Mouse (Mus musculus) E14TG2a.4 (cell line): Measurements from ENCODE around the gene Ncoa7.

Experiments
- H3K27me3 ChIP-seq: 2 replicates; pipeline ENCODE4 v1.6.1; 2014; ENCODE audit warnings: low read length, control low read depth; ENCODE audit not compliant: insufficient read depth
- H3K36me3 ChIP-seq: 2 replicates; pipeline ENCODE4 v1.6.1; 2014; ENCODE audit warnings: low read length, control low read depth; ENCODE audit not compliant: insufficient read depth
- H3K4me1 ChIP-seq: replicated peaks from 2 replicates; pipeline ENCODE4 v1.6.1; 2014; ENCODE audit warnings: low read depth, low read length, control low read depth
- H3K4me3 ChIP-seq: replicated peaks from 2 replicates; pipeline ENCODE4 v1.5.1; 2014; ENCODE audit warnings: mild to moderate bottlenecking, low read length
- H3K9me3 ChIP-seq: 2 replicates; pipeline ENCODE4 v1.6.1; 2014; ENCODE audit warnings: low read length, control low read depth
- CTCF ChIP-seq: conservative IDR thresholded peaks from 2 replicates; pipeline ENCODE4 v1.5.1; 2014; ENCODE audit warnings: low read length
- NANOG ChIP-seq: IDR thresholded peaks from 2 replicates; pipeline ENCODE4 v1.6.1; 2014; ENCODE audit warnings: borderline replicate concordance, low read length, mixed read lengths
- POU5F1 ChIP-seq: IDR thresholded peaks from 2 replicates; pipeline ENCODE4 v1.6.1; 2014; ENCODE audit warnings: low read length, borderline replicate concordance

Gene Ncoa7

DNA sequence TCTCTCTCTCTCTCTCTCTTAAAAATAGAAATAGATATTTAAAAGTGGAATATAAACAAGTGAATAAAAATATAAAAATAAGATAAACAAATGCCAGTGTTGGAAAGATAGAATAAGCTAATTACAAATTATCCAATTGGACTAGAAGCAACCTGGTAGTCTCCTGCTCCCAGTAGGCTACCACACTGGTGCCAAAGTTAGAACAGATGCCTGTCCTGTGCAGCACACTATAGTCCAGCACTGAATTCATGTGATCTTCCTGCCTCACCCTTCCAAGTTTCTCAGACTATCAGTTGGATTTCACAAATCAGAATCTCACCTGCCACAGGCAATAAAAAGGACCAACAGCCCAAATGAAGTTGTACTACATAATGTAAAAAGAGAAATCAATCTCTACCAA, 59.9 kb downstream of the Ncoa7 start:
- Histone ChIP-seq H3K36me3 (peaks cover 10% of the 10 kb centered on the region), H3K4me3 (no peak overlapping the region), H3K9me3 (no peaks in the 10 kb centered on the region), H3K27me3 (no peaks in the 10 kb centered on the region), H3K4me1 (peaks cover 42% of the 10 kb centered on the region)
- TF ChIP-seq CTCF = no peak
- TF ChIP-seq NANOG = no peak
- TF ChIP-seq POU5F1 = no peak

DNA sequence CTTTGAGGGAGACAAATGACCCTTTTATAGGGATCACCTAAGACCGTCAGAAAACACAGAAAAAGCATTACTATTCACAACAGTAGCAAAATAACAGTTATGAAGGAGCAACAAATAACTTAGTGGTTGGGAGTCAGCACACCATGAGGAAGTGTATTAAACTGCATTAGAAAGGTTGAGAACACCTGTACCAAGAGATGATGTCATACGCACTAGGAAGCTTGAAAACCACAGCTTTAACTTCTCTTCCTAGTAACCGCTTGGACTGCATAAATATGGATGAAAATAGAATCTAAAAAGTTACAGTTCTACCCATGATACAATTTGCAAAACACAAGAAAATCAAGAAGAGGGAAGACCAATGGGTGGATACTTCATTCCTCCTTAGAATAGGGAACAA, 64.7 kb downstream of the Ncoa7 start:
- peaks cover 74% of the 10 kb centered on the region for H3K4me1 ChIP-seq
- no peak overlapping the region for H3K4me3 ChIP-seq
- peaks cover 10% of the 10 kb centered on the region for H3K36me3 ChIP-seq
- H3K27me3 ChIP-seq = no peaks in the 10 kb centered on the region
- TF ChIP-seq POU5F1 = no peak
- no peak for TF ChIP-seq CTCF
- no peak for TF ChIP-seq NANOG
- no peaks in the 10 kb centered on the region for H3K9me3 ChIP-seq

DNA sequence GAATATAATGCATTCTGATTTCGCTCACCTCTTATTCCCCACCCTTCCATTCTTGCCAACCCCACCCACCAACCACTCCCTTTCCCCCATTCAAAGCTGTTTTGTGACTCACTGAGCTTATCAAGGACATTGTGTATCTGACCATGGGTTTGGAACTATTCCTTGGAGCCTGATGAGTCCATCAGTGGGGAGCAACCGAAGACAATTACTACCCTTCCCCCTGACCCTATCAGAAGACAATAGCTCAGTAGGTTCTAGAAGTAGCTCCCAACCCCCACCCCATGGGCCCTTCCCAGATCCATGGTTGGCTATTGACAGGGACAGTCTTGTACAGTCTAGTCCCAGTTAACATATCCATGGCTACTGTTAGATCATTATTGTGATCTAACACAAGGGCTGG, 65.8 kb downstream of the Ncoa7 start:
- peaks cover 79% of the 10 kb centered on the region for H3K4me1 ChIP-seq
- peak overlapping the region; percentile 1; the same call in 1 of the 2 replicates for H3K4me3 ChIP-seq
- no peaks in the 10 kb centered on the region for H3K9me3 ChIP-seq
- no peaks in the 10 kb centered on the region for H3K27me3 ChIP-seq
- H3K36me3 ChIP-seq = peaks cover 10% of the 10 kb centered on the region
- TF ChIP-seq CTCF = no peak
- no peak for TF ChIP-seq POU5F1
- TF ChIP-seq NANOG = peak; percentile 95

DNA sequence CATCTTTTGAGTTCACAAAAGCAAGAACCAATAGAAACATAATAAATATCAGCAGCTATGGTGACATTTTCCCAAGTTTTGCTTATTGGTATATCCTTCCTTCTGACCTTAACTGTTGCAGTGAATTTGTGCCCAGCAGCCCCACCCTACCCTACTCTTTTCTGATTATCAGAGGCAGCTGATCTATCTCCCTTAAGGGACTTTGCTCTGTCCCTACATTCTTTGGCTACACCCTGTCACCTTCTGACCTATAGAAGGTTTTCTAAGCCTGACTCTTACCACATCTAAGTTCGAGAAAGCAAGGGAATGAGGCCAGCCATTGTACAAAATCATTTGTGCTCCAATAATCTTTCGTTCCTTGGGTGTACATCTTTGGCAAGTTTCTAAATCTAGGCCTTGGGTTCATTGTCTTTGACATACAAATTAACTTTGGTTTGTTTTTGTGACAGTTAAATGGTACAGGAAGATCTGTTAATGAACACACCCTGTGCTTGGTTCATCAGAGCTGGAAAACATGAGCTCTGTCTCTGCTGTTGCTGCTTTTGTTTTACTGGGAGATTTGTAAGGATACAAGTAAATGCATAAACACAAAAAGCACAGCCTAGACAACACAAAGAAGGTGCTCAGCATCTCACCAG, 69.9 kb downstream of the Ncoa7 start:
- no peak overlapping the region for H3K4me3 ChIP-seq
- no peaks in the 10 kb centered on the region for H3K9me3 ChIP-seq
- H3K4me1 ChIP-seq = peaks cover 97% of the 10 kb centered on the region
- no peak for TF ChIP-seq CTCF
- no peak; the same call in 1 of the 2 replicates for TF ChIP-seq NANOG
- TF ChIP-seq POU5F1 = no peak
- no peaks in the 10 kb centered on the region for H3K27me3 ChIP-seq
- no peaks in the 10 kb centered on the region for H3K36me3 ChIP-seq

DNA sequence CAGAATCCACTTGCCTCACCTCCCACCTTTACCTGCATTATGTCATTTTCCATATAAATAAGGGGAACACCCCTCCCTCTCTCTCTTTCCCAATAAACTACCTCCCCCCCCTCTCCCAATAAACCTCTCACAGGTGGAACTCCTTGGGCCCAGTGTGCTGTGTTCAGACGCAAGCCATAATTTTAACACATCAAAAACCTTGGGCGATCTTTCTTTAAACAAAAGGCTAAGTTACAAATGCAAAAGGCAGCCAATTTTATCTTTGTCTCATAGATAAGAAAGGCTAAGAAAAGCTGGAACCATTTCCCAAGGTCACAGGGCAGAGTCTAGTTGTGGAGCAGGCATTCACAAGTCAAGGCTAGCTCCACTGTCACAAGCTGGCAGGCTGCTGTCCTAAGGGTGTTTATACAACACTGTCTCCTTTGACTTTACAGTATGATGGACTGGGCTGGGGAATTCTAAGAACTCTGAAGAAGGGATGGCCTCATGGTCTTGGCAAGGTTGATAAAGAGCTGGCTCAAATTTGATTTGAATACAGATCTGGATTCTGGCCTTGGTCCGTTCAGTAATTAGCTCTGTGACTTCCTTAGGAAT, 71.7 kb downstream of the Ncoa7 start:
- Histone ChIP-seq H3K4me3 (no peak overlapping the region; the same call in 1 of the 2 replicates), H3K27me3 (no peaks in the 10 kb centered on the region), H3K4me1 (peaks cover 97% of the 10 kb centered on the region), H3K36me3 (no peaks in the 10 kb centered on the region), H3K9me3 (no peaks in the 10 kb centered on the region)
- TF ChIP-seq POU5F1 (no peak), CTCF (no peak), NANOG (no peak)

DNA sequence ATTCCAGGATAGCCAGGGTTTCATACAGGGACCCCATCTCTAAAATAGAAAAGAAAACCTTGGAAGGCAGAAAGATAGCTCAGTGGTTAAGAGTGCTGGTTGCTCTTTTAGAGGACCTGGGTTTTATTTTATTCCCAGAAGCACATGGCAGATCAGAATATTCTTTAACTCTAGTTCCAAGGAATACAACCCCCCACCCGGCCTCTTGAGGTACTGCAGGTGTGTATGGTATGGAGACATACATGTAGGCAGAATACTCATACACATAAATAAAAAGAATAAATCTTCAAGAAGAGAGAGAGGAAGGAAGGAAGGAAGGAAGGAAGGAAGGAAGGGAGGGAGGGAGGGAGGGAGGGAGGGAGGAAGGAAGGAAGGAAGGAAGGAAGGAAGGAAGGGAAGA, 72.3 kb downstream of the Ncoa7 start:
- peaks cover 97% of the 10 kb centered on the region for H3K4me1 ChIP-seq
- H3K4me3 ChIP-seq = no peak overlapping the region
- H3K9me3 ChIP-seq = no peaks in the 10 kb centered on the region
- no peaks in the 10 kb centered on the region for H3K27me3 ChIP-seq
- no peak for TF ChIP-seq POU5F1
- peak; percentile 41 for TF ChIP-seq CTCF
- no peaks in the 10 kb centered on the region for H3K36me3 ChIP-seq

DNA sequence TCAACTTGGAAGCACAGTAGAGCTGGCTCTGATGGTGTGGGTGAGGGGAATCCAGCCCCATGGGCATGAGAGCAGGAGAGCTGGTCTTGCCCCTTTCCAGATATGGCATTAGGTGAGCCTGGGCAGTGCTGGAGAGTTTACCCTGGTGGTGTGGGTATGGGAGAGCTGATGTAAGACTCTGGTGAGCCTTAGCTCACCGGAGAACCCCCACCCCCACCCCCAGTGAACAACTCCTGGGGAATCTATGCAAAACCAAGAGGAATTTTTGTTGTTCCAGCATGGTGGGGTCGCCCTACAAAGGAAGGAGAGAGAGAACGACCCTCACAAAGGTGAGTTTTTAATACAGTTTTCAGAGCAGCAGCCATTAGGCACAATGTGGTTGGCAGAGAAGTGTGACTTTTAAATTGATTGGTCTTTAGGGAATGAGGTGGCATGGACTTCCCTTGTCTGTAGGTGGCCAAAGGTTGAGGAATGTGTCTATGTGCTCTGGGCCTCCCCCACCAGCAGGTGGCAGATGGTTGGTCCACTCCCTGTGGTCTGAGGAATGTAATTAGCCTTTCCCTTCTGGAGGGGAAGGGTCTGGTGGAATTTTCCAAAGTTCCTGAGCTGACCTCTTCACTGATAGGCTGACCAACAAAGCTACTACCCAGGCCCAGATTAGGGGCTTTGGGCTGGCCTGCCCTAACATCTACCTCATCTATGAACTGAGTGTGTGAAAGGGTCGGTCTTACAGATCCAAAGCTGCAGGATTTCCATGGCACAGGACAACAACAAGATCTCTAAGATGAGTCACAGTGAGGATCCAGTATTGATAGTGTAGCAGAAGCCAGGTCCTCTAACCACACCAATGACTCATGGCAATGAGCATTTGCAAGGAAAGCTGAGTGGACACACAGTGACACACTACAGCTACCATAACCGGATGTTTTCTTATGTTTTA, 73.7 kb downstream of the Ncoa7 start:
- Histone ChIP-seq H3K27me3 (no peaks in the 10 kb centered on the region), H3K36me3 (no peaks in the 10 kb centered on the region), H3K4me3 (peak overlapping the region; percentile 2; the same call in 1 of the 2 replicates), H3K9me3 (no peaks in the 10 kb centered on the region), H3K4me1 (peaks cover 97% of the 10 kb centered on the region)
- peak; percentile 17; the same call in 1 of the 2 replicates for TF ChIP-seq CTCF
- no peak for TF ChIP-seq NANOG

DNA sequence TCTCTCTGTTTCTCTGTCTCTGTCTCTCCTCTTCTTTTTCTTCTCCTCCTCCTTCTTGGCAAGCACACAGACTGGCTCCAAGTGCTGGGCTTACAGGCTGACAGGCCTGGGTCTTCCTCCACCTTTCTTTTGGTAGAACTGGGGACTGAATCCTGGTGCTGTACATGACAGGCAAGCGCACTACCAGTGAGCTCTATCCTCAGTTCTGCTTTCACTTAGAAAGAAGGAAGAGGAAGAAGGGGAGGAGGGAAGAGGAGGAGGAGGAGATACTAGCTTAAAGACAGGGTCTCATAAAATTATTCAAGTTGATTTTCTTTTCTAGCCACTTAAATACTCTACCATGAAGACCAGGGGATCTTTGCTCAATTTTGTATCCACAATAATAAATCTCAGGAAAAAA, 80.1 kb downstream of the Ncoa7 start:
- Histone ChIP-seq H3K36me3 (peaks cover 15% of the 10 kb centered on the region), H3K4me1 (peaks cover 64% of the 10 kb centered on the region), H3K4me3 (no peak overlapping the region), H3K27me3 (no peaks in the 10 kb centered on the region), H3K9me3 (no peaks in the 10 kb centered on the region)
- TF ChIP-seq POU5F1 = no peak
- no peak for TF ChIP-seq CTCF
- no peak for TF ChIP-seq NANOG
